Mouse (Mus musculus) midbrain, embryonic 11.5 days (tissue): ENCODE results near the gene Yipf1. TPM values are rescaled to one million over a fixed set of nuclear protein-coding genes. Genes with fewer than 3 reads are reported as not detected.

Source experiments
- ATAC-seq: fragments of 200-750 bp; cut with Nextera tagmentation; 2 replicates; pipeline ENCODE4 v1.8.0; 2017; ENCODE audit warnings: moderate TSS enrichment, moderate library complexity; ENCODE audit not compliant: low FRiP score
- DNase-seq: peaks from one replicate; pipeline ENCODE4 v3.0.0; 2015; ENCODE audit warnings: low spot score; ENCODE audit errors: missing footprints
- H3K27ac ChIP-seq: fragments of 300-500 bp; sonication (generic); 2 replicates; pipeline ENCODE4 v1.5.1; 2014; ENCODE audit warnings: low read depth, low read length
- H3K27me3 ChIP-seq: fragments of 300-500 bp; sonication (generic); 2 replicates; pipeline ENCODE4 v1.6.1; 2014; ENCODE audit warnings: mild to moderate bottlenecking, low read length, moderate library complexity, mixed read lengths; ENCODE audit not compliant: control insufficient read depth, insufficient read depth
- H3K36me3 ChIP-seq: fragments of 300-500 bp; sonication (generic); 2 replicates; pipeline ENCODE4 v1.6.1; 2014; ENCODE audit warnings: mild to moderate bottlenecking, low read length, moderate library complexity, mixed read lengths; ENCODE audit not compliant: control insufficient read depth, insufficient read depth
- H3K4me1 ChIP-seq: fragments of 300-500 bp; sonication (generic); 2 replicates; pipeline ENCODE4 v1.6.1; 2014; ENCODE audit warnings: low read length; ENCODE audit not compliant: control insufficient read depth, insufficient read depth
- H3K4me2 ChIP-seq: fragments of 300-500 bp; sonication (generic); 2 replicates; pipeline ENCODE4 v1.6.1; 2014; ENCODE audit warnings: mild to moderate bottlenecking, moderate library complexity
- H3K4me3 ChIP-seq: fragments of 300-500 bp; sonication (generic); 2 replicates; pipeline ENCODE4 v1.5.1; 2014; ENCODE audit warnings: low read depth, low read length
- H3K9ac ChIP-seq: fragments of 300-500 bp; sonication (generic); 2 replicates; pipeline ENCODE4 v1.6.1; 2014; ENCODE audit warnings: low read length
- H3K9me3 ChIP-seq: fragments of 300-500 bp; sonication (generic); 2 replicates; pipeline ENCODE4 v1.6.1; 2016; ENCODE audit warnings: low read length; ENCODE audit not compliant: control insufficient read depth
- WGBS: fragments of 180-500 bp; shearing (Covaris S2); extraction: QIAGEN DNeasy Blood & Tissue Kit; methylation state at CpG from one replicate; pipeline ENCODE4 v1.1.7; 2014; 5-methylcytosine and 5-hydroxymethylcytosine counted together
- polyA plus RNA-seq: library from polyadenylated mRNA; unstranded; fragments of >200 nt; fragmentation: Nextera tagmentation; extraction: Ambion mirVana; gene quantifications from 2 replicates; pipeline ENCODE4 v1.2.1, GENCODE M21; 2014

Yipf1 gene
- polyA plus RNA-seq, 1 experiment from 2014 or later: 36.0 TPM

DNA sequence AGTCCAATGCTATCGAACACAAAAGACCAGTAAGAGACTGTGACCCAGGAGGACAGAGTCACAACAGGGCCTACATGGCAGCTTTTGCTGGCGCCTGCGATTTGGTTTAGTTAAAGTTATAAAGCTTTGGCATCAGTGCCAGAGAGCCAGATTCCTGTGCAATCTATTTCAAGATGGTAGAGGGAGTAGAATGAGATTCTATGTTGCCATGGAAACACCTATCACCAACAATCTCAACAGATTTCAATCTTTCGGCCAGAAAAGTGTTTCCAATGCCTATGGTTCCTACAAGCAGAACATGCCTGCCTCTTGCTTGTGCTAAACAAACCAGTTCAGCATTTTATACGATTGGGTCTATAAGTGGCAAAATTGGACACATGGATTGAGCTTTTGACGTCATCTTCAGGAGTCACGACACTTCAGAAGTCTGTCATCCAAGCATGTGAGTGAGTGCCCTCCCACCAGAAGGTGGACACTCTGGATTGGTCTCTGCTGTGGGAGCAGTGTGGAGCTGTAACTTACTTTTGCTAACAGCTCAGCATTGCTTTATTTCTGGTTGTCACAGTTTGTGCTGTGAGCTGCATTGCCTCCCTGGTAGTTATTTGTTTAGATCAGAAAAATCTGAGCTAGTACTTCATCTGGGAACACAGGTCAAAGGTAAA lies 22.4 kb upstream of the Yipf1 start:
- H3K9me3 ChIP-seq: no peaks in the 10 kb centered on the region
- H3K4me1 ChIP-seq: no peaks in the 10 kb centered on the region
- H3K27ac ChIP-seq: no peak overlapping the region
- H3K4me2 ChIP-seq: no peak overlapping the region
- H3K4me3 ChIP-seq: no peak overlapping the region
- no peak for ATAC-seq
- WGBS: 91% methylated on average over 7 of the region's 7 CpGs
- DNase-seq: peak; percentile 23
- H3K36me3 ChIP-seq: no peaks in the 10 kb centered on the region
- H3K9ac ChIP-seq: no peak overlapping the region
- H3K27me3 ChIP-seq: no peaks in the 10 kb centered on the region

DNA sequence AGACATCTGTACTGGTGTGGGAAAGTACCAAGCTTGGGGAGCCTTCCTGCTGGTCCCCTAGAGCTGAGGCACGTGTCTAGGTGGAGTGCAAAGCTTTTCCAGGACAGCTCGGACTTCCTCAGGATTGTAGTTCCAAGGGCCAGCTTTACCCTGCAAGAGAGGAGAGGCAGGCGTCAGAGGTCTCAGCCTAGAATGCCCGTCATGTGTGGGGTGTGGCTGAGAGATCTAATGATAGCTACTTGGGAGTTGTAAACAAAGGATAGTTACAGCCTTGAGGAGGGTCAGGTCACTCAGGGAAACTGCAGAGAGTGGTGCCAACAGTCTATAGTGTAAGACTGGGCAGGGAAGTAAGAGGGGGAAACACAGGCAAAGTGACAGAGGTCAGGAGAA lies 21.9 kb upstream of the Yipf1 start:
- no peak for ATAC-seq
- Histone ChIP-seq H3K36me3 (no peaks in the 10 kb centered on the region), H3K27ac (no peak overlapping the region), H3K4me1 (no peaks in the 10 kb centered on the region), H3K9ac (no peak overlapping the region), H3K27me3 (no peaks in the 10 kb centered on the region), H3K9me3 (no peaks in the 10 kb centered on the region), H3K4me2 (no peak overlapping the region), H3K4me3 (no peak overlapping the region)
- 78% methylated on average over 4 of the region's 4 CpGs for WGBS
- no peak for DNase-seq

DNA sequence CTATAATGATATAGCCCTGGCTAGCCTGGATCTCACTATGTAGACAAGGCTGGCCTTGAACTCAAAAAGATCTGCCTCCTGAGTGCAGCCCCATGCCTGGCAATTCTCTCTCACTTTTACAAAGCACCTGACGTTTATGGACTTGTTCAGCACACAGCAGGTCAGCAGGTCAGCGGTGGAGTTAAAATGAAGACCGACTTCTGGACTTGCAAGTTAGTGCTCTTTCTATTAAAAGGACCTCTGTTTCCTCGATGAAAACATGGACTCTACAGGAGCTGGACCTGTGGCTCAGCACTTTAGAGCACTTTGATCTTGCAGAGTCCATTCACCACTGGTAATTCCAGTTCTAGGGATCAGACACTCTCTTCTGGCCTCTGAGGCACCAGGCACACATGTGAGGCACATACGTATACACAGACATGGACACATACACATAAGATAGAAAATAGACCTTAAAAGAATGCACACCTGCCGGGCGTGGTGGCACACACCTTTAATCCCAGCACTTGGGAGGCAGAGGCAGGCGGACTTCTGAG lies 16.0 kb upstream of the Yipf1 start:
- Histone ChIP-seq H3K9ac (no peak overlapping the region), H3K4me3 (no peak overlapping the region), H3K4me2 (no peak overlapping the region), H3K27ac (no peak overlapping the region), H3K9me3 (no peaks in the 10 kb centered on the region), H3K27me3 (no peaks in the 10 kb centered on the region), H3K36me3 (no peaks in the 10 kb centered on the region), H3K4me1 (no peaks in the 10 kb centered on the region)
- 83% methylated on average over 8 of the region's 8 CpGs for WGBS
- DNase-seq (peak; percentile 28), ATAC-seq (no peak)

DNA sequence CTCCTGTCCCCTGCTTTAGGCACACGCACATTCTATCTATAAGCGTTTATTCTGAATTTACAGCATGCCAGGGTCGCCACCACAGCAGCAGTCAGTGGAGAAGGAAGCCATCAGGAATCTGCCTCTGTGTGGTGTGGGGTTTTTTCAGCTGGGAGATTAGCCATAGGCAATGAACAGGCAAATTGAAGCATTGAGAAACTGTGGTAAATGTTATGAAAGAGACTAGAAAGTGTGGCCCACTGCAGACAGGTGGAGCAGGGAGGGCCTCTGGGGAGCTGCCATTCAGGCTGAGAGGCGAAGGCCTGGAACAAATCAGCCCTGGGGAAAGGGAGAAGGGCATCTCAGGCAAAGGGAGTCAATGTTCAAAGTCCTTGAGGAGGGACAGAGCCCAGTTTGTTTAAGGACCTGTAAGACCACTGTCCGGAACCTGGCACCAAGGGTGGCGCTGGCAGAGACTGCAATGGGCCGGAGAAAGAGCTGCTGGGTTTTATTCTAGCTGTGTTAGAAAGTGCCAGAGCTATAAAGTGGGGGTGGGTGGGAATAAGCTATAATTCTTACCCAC lies 14.3 kb upstream of the Yipf1 start:
- Histone ChIP-seq H3K4me2 (no peak overlapping the region), H3K27me3 (no peaks in the 10 kb centered on the region), H3K9me3 (no peaks in the 10 kb centered on the region), H3K36me3 (no peaks in the 10 kb centered on the region), H3K4me3 (no peak overlapping the region), H3K27ac (no peak overlapping the region), H3K4me1 (no peaks in the 10 kb centered on the region), H3K9ac (no peak overlapping the region)
- 86% methylated on average over 7 of the region's 7 CpGs for WGBS
- ATAC-seq (no peak), DNase-seq (peak; percentile 31)

DNA sequence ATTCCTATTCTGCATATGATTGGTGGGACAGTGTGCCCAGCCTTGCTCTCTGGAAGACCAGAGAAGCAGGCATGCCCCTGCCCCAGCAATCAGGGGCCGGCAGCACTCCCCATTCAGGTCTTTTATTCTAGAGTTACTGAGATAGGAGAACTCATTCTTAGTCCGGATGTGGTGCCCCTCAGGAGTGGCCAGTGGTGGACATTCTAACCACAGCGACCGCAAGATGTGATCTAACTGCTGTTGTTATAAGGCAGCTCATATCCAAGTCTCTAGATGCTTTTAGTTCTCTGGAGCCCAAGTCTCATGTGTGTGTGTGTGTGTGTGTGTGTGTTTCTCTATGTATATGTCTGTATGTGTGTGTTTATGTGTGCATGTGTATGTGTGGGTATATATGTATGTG lies 13.8 kb upstream of the Yipf1 start:
- H3K4me3 ChIP-seq: no peak overlapping the region
- no peaks in the 10 kb centered on the region for H3K4me1 ChIP-seq
- 81% methylated on average over 4 of the region's 4 CpGs for WGBS
- no peaks in the 10 kb centered on the region for H3K36me3 ChIP-seq
- H3K27me3 ChIP-seq: no peaks in the 10 kb centered on the region
- no peak for ATAC-seq
- H3K9ac ChIP-seq: no peak overlapping the region
- no peaks in the 10 kb centered on the region for H3K9me3 ChIP-seq
- no peak overlapping the region for H3K27ac ChIP-seq
- H3K4me2 ChIP-seq: no peak overlapping the region
- no peak for DNase-seq

- 91% methylated on average over 1 of the region's 1 CpGs for WGBS
- no peak for ATAC-seq
- Histone ChIP-seq H3K4me2 (no peak overlapping the region), H3K27me3 (no peaks in the 10 kb centered on the region), H3K4me3 (no peak overlapping the region), H3K36me3 (no peaks in the 10 kb centered on the region), H3K4me1 (no peaks in the 10 kb centered on the region), H3K9ac (no peak overlapping the region), H3K27ac (no peak overlapping the region), H3K9me3 (no peaks in the 10 kb centered on the region)
- peak; percentile 54 for DNase-seq
These were observed 13.1 kb upstream of the Yipf1 start for GRCm38 (mm10) chr4:107300902-107301555.

DNA sequence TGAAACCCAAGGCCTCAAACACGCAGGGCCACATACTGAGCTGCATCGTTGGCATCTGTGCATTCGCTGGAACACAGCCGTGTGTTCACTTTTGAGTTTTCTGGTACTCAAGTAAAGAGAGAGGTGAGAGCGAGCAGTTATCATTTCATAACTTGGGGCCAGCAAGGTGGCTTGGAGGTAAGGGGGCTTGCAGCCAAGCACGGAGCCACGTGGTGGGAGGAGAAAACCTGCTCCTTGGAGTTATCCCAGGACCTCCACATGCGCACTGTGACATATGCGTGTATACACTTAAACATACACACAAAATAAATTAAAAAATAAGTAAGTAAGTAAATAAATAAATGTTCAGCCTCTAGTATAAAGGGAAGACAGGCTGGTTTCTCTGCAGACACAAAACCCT lies 11.9 kb upstream of the Yipf1 start:
- WGBS: 86% methylated on average over 9 of the region's 9 CpGs
- H3K27ac ChIP-seq: no peak overlapping the region
- H3K4me2 ChIP-seq: no peak overlapping the region
- ATAC-seq: no peak
- DNase-seq: no peak
- no peaks in the 10 kb centered on the region for H3K36me3 ChIP-seq
- no peak overlapping the region for H3K4me3 ChIP-seq
- H3K9me3 ChIP-seq: no peaks in the 10 kb centered on the region
- H3K27me3 ChIP-seq: no peaks in the 10 kb centered on the region
- H3K9ac ChIP-seq: no peak overlapping the region
- no peaks in the 10 kb centered on the region for H3K4me1 ChIP-seq

DNA sequence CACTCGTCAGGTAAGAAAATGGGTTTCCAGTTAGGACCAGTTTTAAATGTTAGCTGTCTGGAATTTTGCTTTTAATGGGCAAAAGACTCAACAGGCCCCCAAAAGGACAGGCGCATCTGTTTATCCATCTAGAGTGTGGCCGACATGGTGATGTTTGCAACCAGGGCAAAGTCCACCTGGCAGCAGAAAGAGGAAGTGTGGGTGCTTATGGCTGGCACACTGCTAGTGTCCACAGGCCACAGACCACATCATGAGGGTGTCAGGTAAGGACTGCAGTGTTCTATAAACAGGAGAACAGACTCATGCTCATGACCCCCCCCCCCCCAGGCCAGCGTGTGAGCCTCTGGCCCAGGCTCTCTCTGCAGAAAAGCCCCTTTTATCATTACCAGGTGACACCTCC lies 11.3 kb upstream of the Yipf1 start:
- DNase-seq (no peak), ATAC-seq (no peak)
- no peaks in the 10 kb centered on the region for H3K27me3 ChIP-seq
- WGBS: 87% methylated on average over 4 of the region's 4 CpGs
- no peak overlapping the region for H3K4me3 ChIP-seq
- H3K4me2 ChIP-seq: no peak overlapping the region
- H3K9me3 ChIP-seq: no peaks in the 10 kb centered on the region
- H3K9ac ChIP-seq: no peak overlapping the region
- no peak overlapping the region for H3K27ac ChIP-seq
- H3K4me1 ChIP-seq: no peaks in the 10 kb centered on the region
- H3K36me3 ChIP-seq: no peaks in the 10 kb centered on the region

GRCm38 (mm10) chr4:107303531-107303930 lies 10.6 kb upstream of the Yipf1 start:
- H3K4me1 ChIP-seq: no peaks in the 10 kb centered on the region
- WGBS: 66% methylated on average over 3 of the region's 3 CpGs
- H3K36me3 ChIP-seq: no peaks in the 10 kb centered on the region
- H3K4me3 ChIP-seq: no peak overlapping the region
- DNase-seq (peak; percentile 19), ATAC-seq (no peak)
- H3K27ac ChIP-seq: no peak overlapping the region
- no peaks in the 10 kb centered on the region for H3K9me3 ChIP-seq
- no peak overlapping the region for H3K4me2 ChIP-seq
- no peak overlapping the region for H3K9ac ChIP-seq
- H3K27me3 ChIP-seq: no peaks in the 10 kb centered on the region
